Mouse (Mus musculus): ENCODE measurements at regions not wholly inside any gene's neighbourhood (a gene's known extent, or its start where the extent isn't known, plus 50 kb on each side); places are given as distances from the start of the nearest gene placed in this dataset.
A peak's percentile ranks its signal among the peaks of the same experiment; 100 is the strongest.

- DNase-seq, result no peak
Measured at GRCm38 (mm10) chr3:130977921-130978700, 132.2 kb upstream of the Lef1 start.

- no peak for DNase-seq
Measured at GRCm38 (mm10) chr3:130976206-130976605, 134.1 kb upstream of the Lef1 start.

- DNase-seq, result no peak
Measured at GRCm38 (mm10) chr3:130975291-130975690, 135.0 kb upstream of the Lef1 start.

DNA sequence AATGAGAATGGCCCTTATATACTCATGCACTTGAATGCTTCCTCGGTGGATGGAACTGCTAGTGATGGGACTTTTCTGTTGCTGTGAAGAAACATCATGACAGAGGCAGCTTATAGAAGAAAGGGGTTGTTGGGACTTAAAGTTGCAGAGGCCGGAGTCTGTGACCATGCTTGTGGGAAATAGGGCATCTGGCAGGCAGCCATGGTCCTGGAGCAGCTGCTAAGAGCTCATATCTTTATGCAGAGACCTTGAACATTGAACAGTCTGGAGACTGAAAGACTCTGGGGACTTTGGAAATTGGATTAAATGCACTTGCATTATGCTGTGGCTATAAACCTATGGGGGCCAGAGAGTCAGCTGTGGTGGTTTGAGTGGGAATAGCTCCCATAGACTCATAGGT is 138.1 kb upstream of the Lef1 start:
- no peak for DNase-seq

DNA sequence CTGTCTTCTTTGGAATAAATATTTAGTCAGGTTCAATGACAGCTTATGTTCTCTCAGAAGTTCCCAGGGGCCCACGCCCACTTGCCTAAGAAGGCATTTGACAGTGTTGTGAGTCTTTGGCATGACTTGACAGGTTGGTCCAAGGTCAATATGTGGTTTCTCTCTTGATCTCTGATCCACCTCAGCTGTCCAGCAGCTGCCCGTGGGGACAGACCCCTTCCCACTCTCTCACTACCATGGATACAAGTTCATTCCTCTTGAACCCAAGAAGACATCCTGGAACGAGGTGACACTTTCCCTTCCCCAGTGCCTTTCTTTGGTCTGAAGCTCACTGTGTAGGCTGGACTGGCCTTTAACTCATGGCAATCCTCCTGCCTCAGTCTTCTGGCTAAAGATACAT is 145.0 kb upstream of the Lef1 start:
- DNase-seq, result no peak

- no peak for DNase-seq
Measured at GRCm38 (mm10) chr3:130964088-130964487, 146.2 kb upstream of the Lef1 start.

- DNase-seq, result no peak
Measured at GRCm38 (mm10) chr3:130963625-130964024, 146.6 kb upstream of the Lef1 start.

GRCm38 (mm10) chr3:130962701-130963472 is 147.4 kb upstream of the Lef1 start:
- no peak for DNase-seq

DNA sequence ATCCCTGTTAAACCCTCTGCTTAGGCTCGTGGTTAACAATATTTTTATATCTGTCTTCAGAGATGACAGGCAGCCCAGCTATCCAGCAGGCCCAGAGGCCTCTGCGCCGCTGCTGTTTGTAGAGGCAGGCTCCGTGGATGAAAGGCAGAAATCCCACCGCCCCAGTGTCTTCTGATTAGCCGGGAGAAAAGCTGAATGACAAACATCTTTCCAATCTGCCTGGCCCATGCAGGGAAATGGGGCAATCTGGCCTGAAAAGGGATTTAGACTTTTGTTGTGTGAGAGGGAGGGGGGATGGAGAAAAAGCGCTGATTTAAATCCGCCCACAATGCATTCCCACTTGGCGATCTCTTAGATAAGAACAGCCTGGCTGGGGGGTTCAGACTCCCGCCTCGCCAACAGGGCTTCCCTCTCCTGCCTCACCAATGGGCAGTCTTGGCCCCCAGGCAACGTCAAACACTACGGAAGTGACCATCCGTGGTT is 148.1 kb upstream of the Lef1 start:
- no peak for DNase-seq

GRCm38 (mm10) chr3:130961704-130962103 is 148.6 kb upstream of the Lef1 start:
- DNase-seq, result no peak

- DNase-seq, result no peak
Measured at GRCm38 (mm10) chr3:130955958-130956357, 154.3 kb upstream of the Lef1 start.

- DNase-seq, result no peak
Measured at GRCm38 (mm10) chr3:130951381-130951780, 158.9 kb upstream of the Lef1 start.

DNA sequence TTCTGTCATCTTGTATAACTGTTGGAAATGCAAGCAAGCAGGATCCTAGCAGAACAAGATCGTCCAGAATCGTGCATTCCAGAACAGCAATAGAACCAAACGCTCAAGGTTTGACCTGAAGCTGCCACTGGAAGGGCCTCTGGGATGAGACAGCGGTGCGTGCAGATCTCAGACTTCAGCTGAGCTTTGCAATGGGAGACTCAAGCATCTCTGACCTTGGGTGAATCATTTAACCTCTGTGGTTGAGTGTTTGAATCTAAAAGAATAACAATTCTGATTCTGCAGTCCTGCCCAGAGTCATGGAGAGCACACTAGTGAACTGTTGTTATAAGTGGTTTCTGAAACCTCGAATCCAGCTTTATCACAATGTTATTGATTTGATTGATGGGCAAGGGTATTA is 159.4 kb upstream of the Lef1 start:
- no peak for DNase-seq

DNA sequence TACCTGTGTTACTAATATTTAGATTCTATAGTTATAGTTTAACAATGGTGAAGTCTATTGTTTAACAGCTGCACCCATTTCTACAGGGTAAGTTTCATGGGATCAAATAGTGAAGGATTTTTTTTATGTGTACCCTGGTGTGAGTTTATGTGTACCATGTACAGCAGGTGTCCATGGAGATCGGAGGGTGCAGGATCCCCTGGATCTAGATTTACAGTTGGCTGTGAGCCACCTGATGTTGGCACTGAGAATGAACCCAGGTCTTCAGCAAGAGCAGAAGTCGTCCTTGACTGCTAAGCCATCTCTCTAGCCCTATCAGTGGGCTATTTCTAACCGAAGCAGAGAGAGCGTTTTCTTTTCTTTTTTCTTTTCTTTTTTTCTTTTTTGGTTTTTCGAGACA is 162.4 kb upstream of the Lef1 start:
- no peak for DNase-seq

- DNase-seq, result no peak
Measured at GRCm38 (mm10) chr3:130947277-130947606, 163.0 kb upstream of the Lef1 start.

GRCm38 (mm10) chr3:130946576-130947276 is 163.5 kb upstream of the Lef1 start:
- DNase-seq, result no peak

DNA sequence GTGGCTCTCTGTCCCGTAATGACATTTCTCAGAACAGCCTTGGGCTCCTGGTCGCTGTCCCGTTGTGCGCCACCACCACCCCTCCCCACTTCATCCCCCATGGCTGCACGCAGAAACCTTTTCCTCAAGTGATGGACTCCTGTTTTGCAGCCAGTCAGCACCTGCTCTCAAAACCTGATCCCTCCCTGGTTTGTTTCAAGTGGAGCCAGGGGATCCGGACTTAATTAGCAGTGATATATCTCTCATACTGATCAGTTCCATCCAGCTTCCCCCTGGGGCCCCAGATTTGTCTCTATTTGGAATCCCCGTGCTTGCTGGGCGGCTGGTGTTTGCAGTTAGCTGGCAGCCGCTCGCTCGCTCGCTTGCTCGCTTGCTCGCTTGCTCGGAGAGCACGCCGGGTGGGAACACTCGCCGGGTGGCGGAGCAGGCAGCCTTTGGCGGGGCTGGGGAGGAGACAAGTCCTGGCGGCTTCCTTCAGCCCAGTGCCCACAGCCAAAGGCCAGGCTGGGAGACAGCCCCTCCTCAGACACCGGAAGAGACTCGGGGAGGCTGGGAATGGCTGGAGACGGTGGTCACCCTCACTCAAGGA is 164.3 kb upstream of the Lef1 start:
- peak; percentile 18 for DNase-seq

- no peak for DNase-seq
Measured at GRCm38 (mm10) chr3:130945396-130945795, 164.9 kb upstream of the Lef1 start.

DNA sequence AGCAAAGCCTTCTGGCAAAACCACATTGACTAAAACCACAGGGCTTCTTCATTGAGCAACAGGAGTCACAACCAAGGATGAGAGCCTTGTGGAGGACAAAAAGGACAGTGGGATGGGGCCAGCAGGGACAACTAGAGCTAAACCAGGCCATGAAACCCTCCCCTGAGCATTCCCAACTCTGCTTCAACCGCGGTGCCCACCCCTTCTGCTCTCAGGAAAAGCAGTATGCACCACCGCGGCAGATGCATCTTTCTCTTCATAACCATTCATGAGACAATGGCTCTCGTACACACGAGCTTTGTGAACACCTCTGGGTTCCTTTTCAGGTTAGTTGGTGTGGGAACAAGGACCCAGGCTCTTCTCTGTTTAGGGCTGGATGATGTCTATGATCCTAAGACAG is 166.0 kb upstream of the Lef1 start:
- DNase-seq, result no peak

DNA sequence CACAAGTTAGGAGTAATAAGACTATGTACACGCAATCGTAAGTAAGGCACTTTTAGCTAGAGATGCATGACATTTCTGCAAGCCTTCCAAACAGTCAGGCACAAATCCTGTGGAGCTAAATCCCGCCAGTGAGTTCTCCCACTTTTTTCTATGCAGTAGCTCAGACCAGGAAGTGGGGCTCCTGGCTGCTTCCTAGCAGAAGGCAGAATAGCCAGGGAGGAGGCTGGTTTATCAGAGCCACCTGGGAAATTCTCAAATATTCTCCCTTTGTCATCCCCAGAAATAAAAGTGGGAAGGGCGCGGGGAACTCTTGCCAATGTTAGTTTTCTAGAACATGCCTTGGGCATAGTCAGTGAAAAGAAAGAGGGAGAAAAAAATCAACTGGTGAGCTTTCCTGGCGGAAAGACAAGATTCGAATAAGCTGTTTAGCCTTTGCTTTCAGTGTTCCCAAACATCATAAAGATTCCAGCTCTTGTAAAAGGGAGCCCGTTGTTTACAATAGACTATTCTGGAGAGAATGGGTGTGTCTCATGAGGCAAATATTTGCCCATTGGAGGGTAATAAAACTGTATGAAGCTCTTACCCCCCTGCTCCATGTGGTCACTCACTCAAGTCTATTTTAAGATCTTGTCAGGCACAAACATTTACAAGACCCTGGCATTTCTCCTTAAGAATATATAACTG is 167.2 kb upstream of the Lef1 start:
- peak; percentile 10 for DNase-seq

DNA sequence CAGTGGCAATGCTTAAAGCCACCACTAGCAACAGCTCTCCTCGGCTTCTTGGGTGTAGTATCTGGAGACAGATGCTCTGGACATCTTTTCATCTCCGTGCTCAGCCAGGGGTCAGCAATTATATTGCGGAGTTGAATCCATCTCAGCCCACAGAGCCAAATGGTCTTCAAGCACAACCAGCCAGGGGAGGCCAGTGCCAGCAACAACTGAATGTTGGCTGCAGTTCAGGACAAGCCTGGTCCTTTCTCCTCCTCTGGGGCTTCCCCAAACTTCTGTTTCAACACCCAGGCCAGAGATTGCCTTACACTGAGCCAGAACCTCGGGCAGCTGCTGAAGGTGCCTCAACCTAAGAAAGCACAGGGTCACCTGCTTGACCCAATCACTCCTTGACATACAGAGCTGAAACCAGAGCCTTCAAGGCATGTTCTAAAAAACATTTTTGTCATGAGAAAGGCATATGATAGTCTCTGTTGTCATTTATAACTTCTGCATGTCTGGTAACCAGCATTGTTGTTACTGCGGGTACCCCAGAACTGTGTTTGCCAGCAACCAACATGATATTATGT is 169.9 kb upstream of the Lef1 start:
- DNase-seq, result peak; percentile 26

GRCm38 (mm10) chr3:130936980-130937379 is 173.3 kb upstream of the Lef1 start:
- no peak for DNase-seq
